Mouse (Mus musculus) lung, postnatal 0 days (tissue): ENCODE measurements at regions not wholly inside any gene's neighbourhood (a gene's known extent, or its start where the extent isn't known, plus 50 kb on each side); places are given as distances from the start of the nearest gene placed in this dataset.
"Not testable (repeated sequence)": the region's sequence is repeated elsewhere in the genome, so short reads cannot be mapped to it uniquely, and the experiment has no call there.

ENCODE experiments used
- ATAC-seq: fragments of 200-750 bp; cut with Nextera tagmentation; 2 replicates; pipeline ENCODE4 v1.8.0; 2017; ENCODE audit warnings: moderate library complexity
- DNase-seq: peaks from one replicate; pipeline ENCODE4 v3.0.0-alpha.2; 2016; ENCODE audit warnings: low spot score
- H3K27ac ChIP-seq: fragments of 300-500 bp; sonication (generic); 2 replicates; pipeline ENCODE4 v1.5.1; 2014; ENCODE audit warnings: antibody characterized with exemption, mild to moderate bottlenecking, low read length, mixed read lengths
- H3K27me3 ChIP-seq: fragments of 300-500 bp; sonication (generic); replicated peaks from 2 replicates; pipeline ENCODE4 v1.6.1; 2014; ENCODE audit warnings: low read length, mixed read lengths; ENCODE audit not compliant: insufficient read depth
- H3K36me3 ChIP-seq: fragments of 300-500 bp; sonication (generic); 2 replicates; pipeline ENCODE4 v1.6.1; 2014; ENCODE audit warnings: low read length, mixed read lengths; ENCODE audit not compliant: insufficient read depth
- H3K4me1 ChIP-seq: fragments of 300-500 bp; sonication (generic); 2 replicates; pipeline ENCODE4 v1.6.1; 2014; ENCODE audit warnings: antibody characterized with exemption, low read depth, low read length, mixed read lengths; ENCODE audit not compliant: insufficient read depth
- H3K4me2 ChIP-seq: fragments of 300-500 bp; sonication (generic); replicated peaks from 2 replicates; pipeline ENCODE4 v1.6.1; 2014; ENCODE audit warnings: low read depth, mild to moderate bottlenecking, low read length, moderate library complexity, mixed read lengths
- H3K4me3 ChIP-seq: fragments of 300-500 bp; sonication (generic); 2 replicates; pipeline ENCODE4 v1.5.1; 2014; ENCODE audit warnings: low read depth, low read length
- H3K9ac ChIP-seq: fragments of 300-500 bp; sonication (generic); replicated peaks from 2 replicates; pipeline ENCODE4 v1.6.1; 2014; ENCODE audit warnings: low read depth, mild to moderate bottlenecking
- H3K9me3 ChIP-seq: fragments of 300-500 bp; sonication (generic); 2 replicates; pipeline ENCODE4 v1.6.1; 2016; ENCODE audit warnings: low read length, mixed read lengths
- CTCF ChIP-seq: IDR thresholded peaks from 2 replicates; pipeline ENCODE4 v1.5.1; 2016; ENCODE audit warnings: antibody characterized with exemption, mild to moderate bottlenecking
- EP300 ChIP-seq: IDR thresholded peaks from 2 replicates; pipeline ENCODE4 v1.6.1; 2016; ENCODE audit warnings: antibody characterized with exemption, mild to moderate bottlenecking, control low read depth
- WGBS: fragments of 180-500 bp; shearing (Covaris S2); extraction: QIAGEN DNeasy Blood & Tissue Kit; methylation state at CpG from one replicate; pipeline ENCODE4 v1.1.7; 2014; 5-methylcytosine and 5-hydroxymethylcytosine counted together

DNA sequence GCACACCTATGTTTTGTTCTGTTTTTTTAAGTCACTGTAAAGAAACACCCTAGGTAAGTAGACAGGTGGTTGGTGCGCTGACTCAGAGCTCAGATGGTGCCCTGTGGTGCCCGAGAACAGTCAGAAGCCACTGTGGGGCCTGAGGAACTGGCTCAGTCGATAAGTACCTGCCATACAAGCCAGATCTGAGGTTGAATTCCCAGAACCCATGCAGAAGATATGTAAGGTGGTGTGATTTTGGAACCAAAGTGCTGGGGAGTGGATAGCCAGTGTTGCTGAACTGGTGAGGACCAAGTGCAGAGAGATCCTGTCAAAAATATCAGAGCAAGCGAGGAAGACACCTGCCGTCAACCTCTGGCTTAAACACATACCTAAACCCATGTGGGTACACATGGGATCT is 65.4 kb downstream of the Chst1 start:
- H3K9ac ChIP-seq, result no peak overlapping the region
- ATAC-seq, result no peak

DNA sequence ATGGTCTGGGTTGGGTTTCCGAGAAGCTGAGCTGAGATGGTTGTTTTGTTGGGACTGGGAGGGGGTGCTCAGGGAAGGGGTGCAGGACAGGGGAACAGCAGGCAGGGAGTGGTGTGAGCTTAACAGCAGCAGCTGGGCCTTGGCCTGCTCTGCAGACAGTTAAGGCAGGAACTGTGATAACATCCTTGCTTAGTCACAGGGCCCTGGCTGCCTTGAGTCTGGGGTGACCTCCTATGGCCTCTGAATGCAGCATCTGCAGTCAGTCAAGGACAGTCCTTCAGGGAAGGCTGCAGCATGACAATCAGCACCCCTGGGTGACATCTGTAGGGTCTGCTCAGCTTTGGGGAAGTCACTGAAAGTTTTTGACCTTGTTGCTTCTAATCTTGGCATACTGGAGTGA is 67.7 kb downstream of the Chst1 start:
- WGBS, result 50% methylated on average over 1 of the region's 1 CpGs
- H3K9ac ChIP-seq, result no peak overlapping the region
- no peak for DNase-seq
- TF ChIP-seq CTCF (no peak), EP300 (no peak)
- no peaks in the 10 kb centered on the region for H3K36me3 ChIP-seq
- no peaks in the 10 kb centered on the region for H3K9me3 ChIP-seq
- no peak overlapping the region for H3K4me2 ChIP-seq
- H3K4me1 ChIP-seq, result no peaks in the 10 kb centered on the region
- H3K27ac ChIP-seq, result no peak overlapping the region
- H3K4me3 ChIP-seq, result no peak overlapping the region
- peak; percentile 40; the same call in 1 of the 2 replicates for ATAC-seq
- no peaks in the 10 kb centered on the region for H3K27me3 ChIP-seq

More for the DNA sequence above, 65.4 kb downstream of the Chst1 start:
- Histone ChIP-seq H3K36me3 (no peaks in the 10 kb centered on the region), H3K27ac (no peak overlapping the region), H3K4me1 (no peaks in the 10 kb centered on the region), H3K9me3 (no peaks in the 10 kb centered on the region), H3K27me3 (no peaks in the 10 kb centered on the region), H3K4me2 (no peak overlapping the region), H3K4me3 (no peak overlapping the region)
- TF ChIP-seq EP300, result no peak
- no peak for TF ChIP-seq CTCF
- no peak for DNase-seq
- 60% methylated on average over 5 of the region's 5 CpGs for WGBS

- TF ChIP-seq EP300 (no peak), CTCF (no peak)
- no peak overlapping the region for H3K4me3 ChIP-seq
- H3K27me3 ChIP-seq, result no peaks in the 10 kb centered on the region
- ATAC-seq (no peak), DNase-seq (no peak)
- no peak overlapping the region for H3K9ac ChIP-seq
- no peaks in the 10 kb centered on the region for H3K9me3 ChIP-seq
- H3K4me2 ChIP-seq, result no peak overlapping the region
- no peaks in the 10 kb centered on the region for H3K4me1 ChIP-seq
- no peaks in the 10 kb centered on the region for H3K36me3 ChIP-seq
- WGBS, result 48% methylated on average over 6 of the region's 6 CpGs
- H3K27ac ChIP-seq, result no peak overlapping the region
Measured at GRCm38 (mm10) chr2:92667756-92668155, 68.2 kb downstream of the Chst1 start.

GRCm38 (mm10) chr2:92669431-92670081 is 70.0 kb downstream of the Chst1 start:
- H3K9me3 ChIP-seq, H3K9ac ChIP-seq, ATAC-seq, H3K4me3 ChIP-seq, H3K36me3 ChIP-seq, H3K27me3 ChIP-seq, H3K27ac ChIP-seq, H3K4me2 ChIP-seq, DNase-seq, H3K4me1 ChIP-seq: not testable (repeated sequence)
- WGBS, result 41% methylated on average over 9 of the region's 10 CpGs

GRCm38 (mm10) chr2:92671586-92671985 is 72.1 kb downstream of the Chst1 start:
- no peak for TF ChIP-seq CTCF
- TF ChIP-seq EP300, result no peak
- WGBS, result 30% methylated on average over 5 of the region's 5 CpGs
- Histone ChIP-seq H3K4me2 (no peak overlapping the region), H3K36me3 (no peaks in the 10 kb centered on the region), H3K27ac (no peak overlapping the region), H3K27me3 (no peaks in the 10 kb centered on the region), H3K9me3 (no peaks in the 10 kb centered on the region), H3K4me1 (no peaks in the 10 kb centered on the region), H3K4me3 (no peak overlapping the region), H3K9ac (no peak overlapping the region)
- DNase-seq (peak; percentile 80), ATAC-seq (no peak)

GRCm38 (mm10) chr2:92672106-92672505 is 72.6 kb downstream of the Chst1 start:
- Histone ChIP-seq H3K9me3 (no peaks in the 10 kb centered on the region), H3K9ac (no peak overlapping the region), H3K4me1 (no peaks in the 10 kb centered on the region), H3K36me3 (no peaks in the 10 kb centered on the region), H3K27ac (no peak overlapping the region), H3K4me3 (no peak overlapping the region), H3K27me3 (no peaks in the 10 kb centered on the region), H3K4me2 (no peak overlapping the region)
- ATAC-seq (no peak), DNase-seq (no peak)
- 60% methylated on average over 4 of the region's 4 CpGs for WGBS
- no peak for TF ChIP-seq CTCF
- TF ChIP-seq EP300, result no peak
